Mouse (Mus musculus) G1E (cell line): ENCODE measurements around the gene Zfp36l1. TPM values are rescaled to one million over a fixed set of nuclear protein-coding genes. Genes with fewer than 3 reads are reported as not detected.

Experiments used
- ATAC-seq: 2 replicates; pipeline ENCODE4 v1.8.0; 2016; ENCODE audit warnings: mild to moderate bottlenecking; ENCODE audit not compliant: insufficient number of reproducible peaks, poor library complexity, low FRiP score, severe bottlenecking; ENCODE audit errors: extremely low read depth
- DNase-seq: peaks from one replicate; pipeline ENCODE4 v3.0.0; 2012; ENCODE audit warnings: low spot score
- H3K27me3 ChIP-seq: 2 replicates; pipeline ENCODE4 v1.6.1; 2012; ENCODE audit warnings: mild to moderate bottlenecking, low read length, inconsistent platforms; ENCODE audit not compliant: insufficient read depth
- H3K36me3 ChIP-seq: replicated peaks from 2 replicates; pipeline ENCODE3; 2012; ENCODE audit warnings: mild to moderate bottlenecking, inconsistent platforms
- H3K4me1 ChIP-seq: 2 replicates; pipeline ENCODE4 v1.6.1; 2012; ENCODE audit warnings: low read depth, low read length, inconsistent platforms, mixed read lengths; ENCODE audit not compliant: insufficient read depth
- H3K4me3 ChIP-seq: 2 replicates; pipeline ENCODE4 v1.5.1; 2012; ENCODE audit warnings: low read depth, mild to moderate bottlenecking, inconsistent platforms, low read length, moderate library complexity, mixed read lengths
- H3K9me3 ChIP-seq: replicated peaks from 2 replicates; pipeline ENCODE4 v1.6.1; 2012; ENCODE audit warnings: inconsistent platforms
- CTCF ChIP-seq: IDR thresholded peaks from 2 replicates; pipeline ENCODE4 v1.5.1; 2012; ENCODE audit warnings: low read depth, low read length, inconsistent platforms, mixed read lengths
- GATA1 ChIP-seq: IDR thresholded peaks from 2 replicates; pipeline ENCODE4 v1.6.1; 2012; ENCODE audit warnings: borderline replicate concordance, low read length, inconsistent platforms, mixed read lengths
- GATA2 ChIP-seq: IDR thresholded peaks from 2 replicates; pipeline ENCODE4 v1.6.1; 2012; ENCODE audit warnings: low read depth, low read length, inconsistent platforms, borderline replicate concordance
- POLR2AphosphoS5 ChIP-seq: IDR thresholded peaks from 2 replicates; pipeline ENCODE4 v1.6.1; 2012; ENCODE audit warnings: low read depth, low read length, inconsistent platforms; ENCODE audit not compliant: insufficient replicate concordance
- TAL1 ChIP-seq: conservative IDR thresholded peaks from 2 replicates; pipeline ENCODE4 v1.6.1; 2012; ENCODE audit warnings: low read depth, low read length, inconsistent platforms, mixed read lengths
- polyA plus RNA-seq: library from polyadenylated mRNA; stranded (reverse); fragments of >175 nt; gene quantifications from 2 replicates; pipeline ENCODE4 v1.2.3, GENCODE M21; 2012
- total RNA-seq, 2 experiments: library from RNA; stranded (forward) in 1 of 2; stranded (reverse) in 1 of 2; fragments of 200-1000 nt in 1 of 2; fragments of >200 nt in 1 of 2; fragmentation: Nextera tagmentation in 1 of 2; gene quantifications; 2 replicates each; pipeline ENCODE4 v1.2.3; 2014 to 2017

The Zfp36l1 gene
- total and polyA plus RNA-seq, 3 experiments, result 40.3 to 357 (median 281) TPM

GRCm38 (mm10) chr12:80060809-80061208, 52.0 kb downstream of the Zfp36l1 start:
- Histone ChIP-seq H3K9me3 (no peaks in the 10 kb centered on the region), H3K27me3 (no peaks in the 10 kb centered on the region), H3K4me1 (peaks cover 50% of the 10 kb centered on the region), H3K4me3 (no peak overlapping the region), H3K36me3 (no peaks in the 10 kb centered on the region)
- ATAC-seq (0 out of 2 replicates have a peak, but pooled peaks have one; percentile 28), DNase-seq (peak; percentile 33)
- no peak for TF ChIP-seq POLR2AphosphoS5
- TF ChIP-seq GATA2, result no peak
- no peak for TF ChIP-seq GATA1
- TF ChIP-seq TAL1, result no peak
- no peak for TF ChIP-seq CTCF

GRCm38 (mm10) chr12:80060338-80060737, 52.5 kb downstream of the Zfp36l1 start:
- Histone ChIP-seq H3K4me3 (no peak overlapping the region), H3K9me3 (no peaks in the 10 kb centered on the region), H3K4me1 (peaks cover 45% of the 10 kb centered on the region), H3K27me3 (no peaks in the 10 kb centered on the region), H3K36me3 (no peaks in the 10 kb centered on the region)
- DNase-seq, result no peak
- no peak for ATAC-seq
- no peak for TF ChIP-seq GATA1
- TF ChIP-seq CTCF, result no peak
- TF ChIP-seq TAL1, result no peak
- no peak for TF ChIP-seq GATA2
- no peak for TF ChIP-seq POLR2AphosphoS5

DNA sequence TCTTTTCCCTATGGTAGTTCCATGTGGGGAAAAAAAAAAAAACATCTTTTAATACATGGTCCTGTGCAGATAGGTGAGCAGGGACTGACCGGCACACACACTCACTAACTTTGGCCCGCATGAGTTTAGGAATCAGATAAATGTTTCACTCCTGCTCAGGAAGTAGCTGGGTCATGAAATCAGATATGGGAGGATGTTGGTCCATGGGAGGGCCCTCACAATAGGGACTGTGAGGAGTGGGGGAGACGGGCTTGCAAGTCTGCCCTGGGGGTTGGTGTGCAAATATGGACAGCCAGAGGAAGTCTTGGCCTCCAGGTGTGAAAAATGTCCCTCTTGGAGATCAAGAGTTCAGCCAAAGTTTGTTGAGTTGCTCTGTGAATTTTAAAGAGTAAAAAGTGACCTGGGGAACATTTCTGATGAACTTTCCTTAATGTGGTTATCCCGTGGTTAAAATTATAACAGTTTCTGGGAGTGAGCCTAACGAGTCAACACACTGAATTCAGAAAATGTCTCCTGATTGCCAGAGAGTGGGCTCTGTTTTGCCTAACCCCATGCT, 53.0 kb downstream of the Zfp36l1 start:
- Histone ChIP-seq H3K4me3 (no peak overlapping the region), H3K36me3 (no peaks in the 10 kb centered on the region), H3K27me3 (no peaks in the 10 kb centered on the region), H3K4me1 (peaks cover 40% of the 10 kb centered on the region), H3K9me3 (no peaks in the 10 kb centered on the region)
- DNase-seq (no peak), ATAC-seq (no peak)
- TF ChIP-seq TAL1, result no peak
- no peak for TF ChIP-seq CTCF
- no peak for TF ChIP-seq POLR2AphosphoS5
- TF ChIP-seq GATA1, result no peak
- no peak for TF ChIP-seq GATA2

Other genes with a start within 250 kb of the Zfp36l1 start
- 0.83 and 2.3 TPM in 2 replicates for gene Actn1, start 147.4 kb upstream of the Zfp36l1 start, total RNA-seq (2014; fragmentation: Nextera tagmentation)
- 0.12 and 0.38 TPM in 2 replicates for gene Actn1, start 147.4 kb upstream of the Zfp36l1 start, total RNA-seq (2017)
- gene Actn1, start 147.4 kb upstream of the Zfp36l1 start, polyA plus RNA-seq, result 0.40 and 0.61 TPM in 2 replicates